Mouse (Mus musculus): Measurements from ENCODE around the gene Ccdc151. TPM values are rescaled to one million over a fixed set of nuclear protein-coding genes. Genes with fewer than 3 reads are reported as not detected.

The Ccdc151 gene
- polyA plus RNA-seq, 1 experiment from 2014 or later, result 5.7 TPM

- no peaks in the 10 kb centered on the region for H3K9me3 ChIP-seq (ENCODE audit: control insufficient read depth, low read length)
- DNase-seq (ENCODE audit: low spot score) (no peak), ATAC-seq (ENCODE audit: low FRiP score) (no peak)
- peaks cover 40% of the 10 kb centered on the region for H3K27me3 ChIP-seq (ENCODE audit: control insufficient read depth, insufficient read depth, low read length)
- no peaks in the 10 kb centered on the region for H3K36me3 ChIP-seq (ENCODE audit: control insufficient read depth, insufficient read depth, low read length)
- 88% methylated on average over 5 of the region's 5 CpGs for WGBS
- peaks cover 8% of the 10 kb centered on the region; the same call in 1 of the 2 replicates for H3K4me1 ChIP-seq (replicated peaks; ENCODE audit: control insufficient read depth, insufficient read depth, low read length)
- H3K27ac ChIP-seq (ENCODE audit: low read depth, low read length), result no peak overlapping the region
- no peak overlapping the region for H3K9ac ChIP-seq (ENCODE audit: low read depth, low read length)
- no peak overlapping the region for H3K4me2 ChIP-seq (replicated peaks; ENCODE audit: low read depth, low read length)
- H3K4me3 ChIP-seq (ENCODE audit: low read depth, low read length), result no peak overlapping the region
These were observed 44.1 kb downstream of the Ccdc151 start for GRCm38 (mm10) chr9:21958372-21958771.

- Histone ChIP-seq H3K4me3 (ENCODE audit: low read depth, low read length) (peak within 1 kb of the TSS; percentile 67), H3K4me2 (replicated peaks; ENCODE audit: low read depth, low read length) (peak within 1 kb of the TSS; percentile 54), H3K36me3 (ENCODE audit: control insufficient read depth, insufficient read depth, low read length) (no peaks in the 10 kb centered on the region), H3K9me3 (ENCODE audit: control insufficient read depth, low read length) (no peaks in the 10 kb centered on the region), H3K27ac (ENCODE audit: low read depth, low read length) (peak within 1 kb of the TSS; percentile 88), H3K27me3 (ENCODE audit: control insufficient read depth, insufficient read depth, low read length) (peaks cover 17% of the 10 kb centered on the region), H3K4me1 (replicated peaks; ENCODE audit: control insufficient read depth, insufficient read depth, low read length) (0 out of 2 replicates have a peak, but pooled peaks cover 2% of the 10 kb centered on the region), H3K9ac (ENCODE audit: low read depth, low read length) (peak within 1 kb of the TSS; percentile 78)
- DNase-seq (ENCODE audit: low spot score), result peak; percentile 98
- WGBS, result under 1% methylated on average over 52 of the region's 54 CpGs
- ATAC-seq (ENCODE audit: low FRiP score), result peak; percentile 98
These were observed 46.7 kb downstream of the Ccdc151 start, which contains the start of gene Swsap1 for GRCm38 (mm10) chr9:21955570-21956281. TSS of gene Swsap1 (plus strand) at chr9:21955755.

GRCm38 (mm10) chr9:21955225-21955569, 47.2 kb downstream of the Ccdc151 start:
- WGBS, result 3% methylated on average over 18 of the region's 18 CpGs
- Histone ChIP-seq H3K36me3 (ENCODE audit: control insufficient read depth, insufficient read depth, low read length) (no peaks in the 10 kb centered on the region), H3K27me3 (ENCODE audit: control insufficient read depth, insufficient read depth, low read length) (peaks cover 12% of the 10 kb centered on the region), H3K4me2 (replicated peaks; ENCODE audit: low read depth, low read length) (peak overlapping the region; percentile 48), H3K4me1 (replicated peaks; ENCODE audit: control insufficient read depth, insufficient read depth, low read length) (0 out of 2 replicates have a peak, but pooled peaks cover 2% of the 10 kb centered on the region), H3K4me3 (ENCODE audit: low read depth, low read length) (peak overlapping the region; percentile 67), H3K9ac (ENCODE audit: low read depth, low read length) (peak overlapping the region; percentile 47; the same call in 1 of the 2 replicates), H3K9me3 (ENCODE audit: control insufficient read depth, low read length) (no peaks in the 10 kb centered on the region), H3K27ac (ENCODE audit: low read depth, low read length) (peak overlapping the region; percentile 42; the same call in 1 of the 2 replicates)
- ATAC-seq (ENCODE audit: low FRiP score) (peak; percentile 77), DNase-seq (ENCODE audit: low spot score) (no peak)

GRCm38 (mm10) chr9:21954635-21955034, 47.8 kb downstream of the Ccdc151 start:
- H3K4me3 ChIP-seq (ENCODE audit: low read depth, low read length), result no peak overlapping the region
- H3K4me1 ChIP-seq (replicated peaks; ENCODE audit: control insufficient read depth, insufficient read depth, low read length), result 0 out of 2 replicates have a peak, but pooled peaks cover 2% of the 10 kb centered on the region
- no peak overlapping the region for H3K9ac ChIP-seq (ENCODE audit: low read depth, low read length)
- no peak overlapping the region for H3K4me2 ChIP-seq (replicated peaks; ENCODE audit: low read depth, low read length)
- no peaks in the 10 kb centered on the region for H3K9me3 ChIP-seq (ENCODE audit: control insufficient read depth, low read length)
- peaks cover 6% of the 10 kb centered on the region for H3K27me3 ChIP-seq (ENCODE audit: control insufficient read depth, insufficient read depth, low read length)
- ATAC-seq (ENCODE audit: low FRiP score) (no peak), DNase-seq (ENCODE audit: low spot score) (no peak)
- H3K36me3 ChIP-seq (ENCODE audit: control insufficient read depth, insufficient read depth, low read length), result no peaks in the 10 kb centered on the region
- H3K27ac ChIP-seq (ENCODE audit: low read depth, low read length), result no peak overlapping the region
- 77% methylated on average over 3 of the region's 3 CpGs for WGBS

DNA sequence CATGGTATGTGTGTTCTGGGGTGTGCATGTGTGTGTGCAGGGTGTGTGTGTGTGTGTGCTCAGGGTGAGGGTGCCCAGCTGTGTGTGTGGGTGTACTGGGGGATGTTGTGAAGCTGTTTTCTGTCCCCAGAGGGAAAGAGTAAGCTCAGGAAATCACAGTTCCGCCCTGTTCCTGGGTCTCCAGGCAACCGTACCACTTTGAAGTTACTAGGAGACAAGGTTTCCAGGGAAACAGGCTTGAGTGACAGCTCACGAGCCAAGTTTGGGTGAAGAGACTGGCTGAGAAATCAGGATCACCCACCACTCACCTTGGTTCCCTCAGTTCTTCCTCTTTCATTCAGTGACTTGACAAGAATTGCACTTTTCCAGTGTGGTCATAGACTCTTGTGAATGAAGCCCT, 48.8 kb downstream of the Ccdc151 start:
- DNase-seq (ENCODE audit: low spot score) (peak; percentile 48), ATAC-seq (ENCODE audit: low FRiP score) (no peak)
- Histone ChIP-seq H3K9me3 (ENCODE audit: control insufficient read depth, low read length) (no peaks in the 10 kb centered on the region), H3K4me1 (replicated peaks; ENCODE audit: control insufficient read depth, insufficient read depth, low read length) (0 out of 2 replicates have a peak, but pooled peaks cover 2% of the 10 kb centered on the region), H3K4me2 (replicated peaks; ENCODE audit: low read depth, low read length) (no peak overlapping the region), H3K27me3 (ENCODE audit: control insufficient read depth, insufficient read depth, low read length) (no peaks in the 10 kb centered on the region), H3K27ac (ENCODE audit: low read depth, low read length) (no peak overlapping the region), H3K9ac (ENCODE audit: low read depth, low read length) (no peak overlapping the region), H3K4me3 (ENCODE audit: low read depth, low read length) (no peak overlapping the region), H3K36me3 (ENCODE audit: control insufficient read depth, insufficient read depth, low read length) (no peaks in the 10 kb centered on the region)
- WGBS, result 12% methylated on average over 3 of the region's 3 CpGs

- Histone ChIP-seq H3K4me1 (replicated peaks; ENCODE audit: control insufficient read depth, insufficient read depth, low read length) (peaks cover 2% of the 10 kb centered on the region; the same call in 1 of the 2 replicates), H3K9ac (ENCODE audit: low read depth, low read length) (no peak overlapping the region), H3K4me3 (ENCODE audit: low read depth, low read length) (no peak overlapping the region), H3K36me3 (ENCODE audit: control insufficient read depth, insufficient read depth, low read length) (no peaks in the 10 kb centered on the region), H3K4me2 (replicated peaks; ENCODE audit: low read depth, low read length) (no peak overlapping the region), H3K27ac (ENCODE audit: low read depth, low read length) (no peak overlapping the region), H3K9me3 (ENCODE audit: control insufficient read depth, low read length) (no peaks in the 10 kb centered on the region), H3K27me3 (ENCODE audit: control insufficient read depth, insufficient read depth, low read length) (peaks cover 7% of the 10 kb centered on the region; the same call in 1 of the 2 replicates)
- WGBS, result 82% methylated on average over 3 of the region's 3 CpGs
- no peak for DNase-seq (ENCODE audit: low spot score)
- ATAC-seq (ENCODE audit: low FRiP score), result no peak
These were observed 50.5 kb downstream of the Ccdc151 start for GRCm38 (mm10) chr9:21951977-21952376.

- WGBS, result 16% methylated on average over 11 of the region's 11 CpGs
These were observed 52.1 kb downstream of the Ccdc151 start for GRCm38 (mm10) chr9:21950322-21950721.

DNA sequence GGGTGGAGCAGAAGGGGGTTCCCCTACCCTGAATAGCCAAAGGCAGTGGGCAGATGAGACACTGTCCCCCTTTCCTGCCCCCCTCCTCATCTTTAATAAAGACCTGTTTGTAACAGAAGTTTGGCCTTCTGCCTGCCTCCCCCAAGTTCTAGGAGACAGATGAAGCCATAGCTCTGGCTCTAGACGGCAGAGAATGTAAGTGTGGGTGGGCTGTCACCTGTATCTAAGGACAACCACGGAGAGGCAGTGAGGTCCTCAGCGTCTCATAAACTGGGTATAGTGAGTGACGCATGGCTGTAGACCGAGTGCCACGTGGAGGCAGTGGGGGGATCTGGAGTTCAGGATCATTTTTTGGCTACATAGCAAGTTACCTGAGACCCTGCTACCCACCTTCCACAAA, 53.6 kb downstream of the Ccdc151 start:
- WGBS, result 74% methylated on average over 6 of the region's 6 CpGs
- Histone ChIP-seq H3K4me3 (ENCODE audit: low read depth, low read length) (no peak overlapping the region), H3K9me3 (ENCODE audit: control insufficient read depth, low read length) (no peaks in the 10 kb centered on the region), H3K9ac (ENCODE audit: low read depth, low read length) (no peak overlapping the region), H3K27me3 (ENCODE audit: control insufficient read depth, insufficient read depth, low read length) (peaks cover 7% of the 10 kb centered on the region; the same call in 1 of the 2 replicates), H3K36me3 (ENCODE audit: control insufficient read depth, insufficient read depth, low read length) (no peaks in the 10 kb centered on the region), H3K4me2 (replicated peaks; ENCODE audit: low read depth, low read length) (no peak overlapping the region), H3K27ac (ENCODE audit: low read depth, low read length) (no peak overlapping the region), H3K4me1 (replicated peaks; ENCODE audit: control insufficient read depth, insufficient read depth, low read length) (peaks cover 2% of the 10 kb centered on the region; the same call in 1 of the 2 replicates)
- no peak for ATAC-seq (ENCODE audit: low FRiP score)
- DNase-seq (ENCODE audit: low spot score), result no peak

More at GRCm38 (mm10) chr9:21950322-21950721, 52.1 kb downstream of the Ccdc151 start:
- Histone ChIP-seq H3K4me1 (replicated peaks; ENCODE audit: control insufficient read depth, insufficient read depth, low read length) (peaks cover 2% of the 10 kb centered on the region; the same call in 1 of the 2 replicates), H3K4me2 (replicated peaks; ENCODE audit: low read depth, low read length) (no peak overlapping the region), H3K27me3 (ENCODE audit: control insufficient read depth, insufficient read depth, low read length) (peaks cover 7% of the 10 kb centered on the region; the same call in 1 of the 2 replicates), H3K4me3 (ENCODE audit: low read depth, low read length) (no peak overlapping the region), H3K9me3 (ENCODE audit: control insufficient read depth, low read length) (no peaks in the 10 kb centered on the region), H3K27ac (ENCODE audit: low read depth, low read length) (no peak overlapping the region), H3K9ac (ENCODE audit: low read depth, low read length) (no peak overlapping the region), H3K36me3 (ENCODE audit: control insufficient read depth, insufficient read depth, low read length) (no peaks in the 10 kb centered on the region)
- no peak for ATAC-seq (ENCODE audit: low FRiP score)
- DNase-seq (ENCODE audit: low spot score), result peak; percentile 86

- peaks cover 7% of the 10 kb centered on the region; the same call in 1 of the 2 replicates for H3K27me3 ChIP-seq (ENCODE audit: control insufficient read depth, insufficient read depth, low read length)
- H3K4me2 ChIP-seq (replicated peaks; ENCODE audit: low read depth, low read length), result no peak overlapping the region
- no peak overlapping the region for H3K9ac ChIP-seq (ENCODE audit: low read depth, low read length)
- ATAC-seq (ENCODE audit: low FRiP score) (no peak), DNase-seq (ENCODE audit: low spot score) (no peak)
- H3K4me3 ChIP-seq (ENCODE audit: low read depth, low read length), result no peak overlapping the region
- H3K4me1 ChIP-seq (replicated peaks; ENCODE audit: control insufficient read depth, insufficient read depth, low read length), result no peaks in the 10 kb centered on the region; the same call in 1 of the 2 replicates
- no peak overlapping the region for H3K27ac ChIP-seq (ENCODE audit: low read depth, low read length)
- H3K9me3 ChIP-seq (ENCODE audit: control insufficient read depth, low read length), result no peaks in the 10 kb centered on the region
- no peaks in the 10 kb centered on the region for H3K36me3 ChIP-seq (ENCODE audit: control insufficient read depth, insufficient read depth, low read length)
- whole genome bisulfite sequencing, result 56% methylated on average over 8 of the region's 8 CpGs
These were observed 54.3 kb downstream of the Ccdc151 start for GRCm38 (mm10) chr9:21948146-21948545.
